Mouse (Mus musculus): Measurements from ENCODE around the gene Gm614. TPM values are rescaled to one million over a fixed set of nuclear protein-coding genes. Genes with fewer than 3 reads are reported as not detected.

The Gm614 gene
- polyA plus RNA-seq, 2 experiments, result 0.15 TPM; not detected in 1

DNA sequence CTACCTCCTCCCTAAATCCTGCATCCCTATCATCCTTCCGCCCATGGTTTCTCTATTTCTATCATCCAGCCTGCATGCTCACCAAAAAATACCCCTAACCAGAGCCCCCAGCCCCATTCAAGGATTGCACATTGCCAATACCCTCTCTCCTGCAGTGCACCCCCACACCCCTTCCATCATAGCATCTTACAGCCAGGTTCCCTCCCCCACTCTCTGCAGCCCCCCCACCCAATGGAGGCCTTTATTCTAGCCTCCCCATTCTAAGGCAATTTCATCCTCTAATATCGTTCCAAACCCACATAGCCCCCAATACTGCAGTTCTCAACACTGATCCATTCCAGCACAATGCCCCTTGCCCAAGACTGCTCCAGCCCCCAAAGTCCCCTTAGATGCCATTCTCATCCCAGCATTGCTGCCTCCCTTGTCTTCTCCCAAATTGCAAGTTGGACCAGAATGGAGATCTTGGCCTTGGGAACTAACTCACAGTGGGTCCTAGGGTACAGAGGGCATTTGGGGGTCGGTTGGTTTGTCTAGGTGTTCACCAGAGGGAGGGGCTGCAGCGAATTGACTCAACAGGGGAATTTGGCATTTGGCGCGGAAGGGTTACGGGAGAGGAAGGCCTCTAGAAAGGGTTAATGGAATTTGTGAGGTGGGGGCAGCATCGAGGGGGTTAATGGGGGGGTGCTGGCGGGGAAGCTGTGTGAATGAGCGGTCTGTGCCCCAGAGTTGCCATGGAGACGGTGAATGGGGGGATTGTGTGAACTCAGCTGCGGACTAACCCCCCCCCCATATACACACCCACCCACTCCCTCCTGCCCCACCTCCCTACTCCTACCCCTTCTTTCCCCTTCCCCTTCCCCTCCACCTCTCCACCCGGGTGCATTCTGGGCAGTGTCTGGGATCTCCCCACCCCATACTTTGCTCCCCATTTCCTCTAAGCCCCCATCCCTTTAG, 36.0 kb upstream of the Gm614 start:
- TF ChIP-seq POLR2A (IDR thresholded peaks at IDR 0.05; ENCODE audit: borderline replicate concordance, extremely low read depth, insufficient read depth, insufficient read length), result no peak
- peaks cover 6% of the 10 kb centered on the region; the same call in 1 of the 2 replicates for H3K4me1 ChIP-seq (ENCODE audit: control insufficient read depth, insufficient read depth, low read length)
- peak overlapping the region; percentile 46 for H3K9ac ChIP-seq (ENCODE audit: low read depth, low read length, severe bottlenecking)
- no peaks in the 10 kb centered on the region for H3K9me3 ChIP-seq (ENCODE audit: control insufficient read depth, low read length)
- no peaks in the 10 kb centered on the region for H3K27me3 ChIP-seq (ENCODE audit: control insufficient read depth, insufficient read depth, low read length)
- H3K27ac ChIP-seq (replicated peaks; ENCODE audit: low read depth, low read length), result peak overlapping the region; percentile 67; the same call in 1 of the 2 replicates
- H3K4me2 ChIP-seq (replicated peaks; ENCODE audit: low read depth, low read length, severe bottlenecking), result peak overlapping the region; percentile 50
- WGBS, result 27% methylated on average over 10 of the region's 13 CpGs
- ATAC-seq (ENCODE audit: low FRiP score, low read depth) (peak; percentile 76), DNase-seq (ENCODE audit: low spot score) (peak; percentile 12)
- peak overlapping the region; percentile 42 for H3K4me3 ChIP-seq (replicated peaks; ENCODE audit: low read length)
- peaks cover 19% of the 10 kb centered on the region for H3K36me3 ChIP-seq (ENCODE audit: control insufficient read depth, insufficient read depth, low read length)

DNA sequence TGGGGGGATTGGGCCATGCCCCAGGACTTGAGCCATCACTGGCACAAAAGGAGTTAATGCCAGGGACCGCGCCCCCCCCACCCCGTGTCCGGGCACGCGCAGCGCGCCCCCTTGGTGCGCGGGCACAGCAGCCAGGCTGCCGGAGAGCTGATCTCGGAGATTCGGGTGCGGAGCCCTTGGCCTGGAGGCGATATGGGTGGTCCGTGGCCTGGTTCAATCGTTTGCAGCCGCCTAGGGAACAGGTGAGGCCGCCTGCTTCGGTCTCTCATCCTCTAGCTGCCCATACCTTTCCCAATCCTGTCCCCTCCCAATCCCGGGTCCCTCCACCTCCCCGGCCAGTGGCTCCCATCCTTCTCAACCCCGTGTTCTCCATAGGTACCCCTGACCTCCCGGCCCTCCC, 35.3 kb upstream of the Gm614 start, which contains the start of gene Nlgn3:
Gene Nlgn3, plus strand, starts transcription at position 114 of the 400 bp plus-strand sequence.
- Histone ChIP-seq H3K27ac (replicated peaks; ENCODE audit: low read depth, low read length) (peak within 1 kb of the TSS; percentile 67; the same call in 1 of the 2 replicates), H3K9me3 (ENCODE audit: control insufficient read depth, low read length) (no peaks in the 10 kb centered on the region), H3K4me2 (replicated peaks; ENCODE audit: low read depth, low read length, severe bottlenecking) (peak within 1 kb of the TSS; percentile 50), H3K9ac (ENCODE audit: low read depth, low read length, severe bottlenecking) (peak within 1 kb of the TSS; percentile 46), H3K36me3 (ENCODE audit: control insufficient read depth, insufficient read depth, low read length) (peaks cover 18% of the 10 kb centered on the region), H3K4me1 (ENCODE audit: control insufficient read depth, insufficient read depth, low read length) (peaks cover 6% of the 10 kb centered on the region; the same call in 1 of the 2 replicates), H3K4me3 (replicated peaks; ENCODE audit: low read length) (peak within 1 kb of the TSS; percentile 42), H3K27me3 (ENCODE audit: control insufficient read depth, insufficient read depth, low read length) (no peaks in the 10 kb centered on the region)
- TF ChIP-seq POLR2A (IDR thresholded peaks at IDR 0.05; ENCODE audit: borderline replicate concordance, extremely low read depth, insufficient read depth, insufficient read length), result no peak
- DNase-seq (ENCODE audit: low spot score) (no peak), ATAC-seq (ENCODE audit: low FRiP score, low read depth) (no peak)
- whole genome bisulfite sequencing, result 14% methylated on average over 16 of the region's 24 CpGs

DNA sequence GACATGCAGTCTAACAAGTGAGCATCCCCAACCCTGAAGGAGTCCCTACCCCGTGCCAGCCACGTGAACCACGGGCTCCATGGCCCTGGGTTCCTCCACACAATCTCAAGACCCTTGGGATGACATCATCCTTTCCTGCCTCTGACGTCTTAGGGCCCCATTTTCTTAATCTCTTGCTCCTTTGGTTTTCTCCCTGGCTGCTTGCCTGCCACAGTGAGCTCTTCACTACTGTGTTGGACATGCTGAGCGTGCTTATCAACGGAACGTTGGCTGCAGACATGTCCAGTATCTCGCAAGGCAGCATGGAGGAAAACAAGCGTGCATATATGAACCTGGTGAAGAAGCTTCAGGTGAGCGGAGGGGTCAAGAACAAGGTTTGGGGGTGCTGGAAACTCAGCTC, 26.3 kb upstream of the Gm614 start:
- WGBS, result 83% methylated on average over 10 of the region's 10 CpGs
- Histone ChIP-seq H3K4me2 (replicated peaks; ENCODE audit: low read depth, low read length, severe bottlenecking) (no peak overlapping the region), H3K4me3 (replicated peaks; ENCODE audit: low read length) (no peak overlapping the region), H3K27ac (replicated peaks; ENCODE audit: low read depth, low read length) (no peak overlapping the region), H3K9ac (ENCODE audit: low read depth, low read length, severe bottlenecking) (no peak overlapping the region), H3K27me3 (ENCODE audit: control insufficient read depth, insufficient read depth, low read length) (no peaks in the 10 kb centered on the region; the same call in 1 of the 2 replicates), H3K4me1 (ENCODE audit: control insufficient read depth, insufficient read depth, low read length) (no peaks in the 10 kb centered on the region), H3K9me3 (ENCODE audit: control insufficient read depth, low read length) (no peaks in the 10 kb centered on the region), H3K36me3 (ENCODE audit: control insufficient read depth, insufficient read depth, low read length) (peaks cover 81% of the 10 kb centered on the region)
- ATAC-seq (ENCODE audit: low FRiP score, low read depth) (no peak), DNase-seq (ENCODE audit: low spot score) (no peak)
- TF ChIP-seq POLR2A (IDR thresholded peaks at IDR 0.05; ENCODE audit: borderline replicate concordance, extremely low read depth, insufficient read depth, insufficient read length), result no peak

DNA sequence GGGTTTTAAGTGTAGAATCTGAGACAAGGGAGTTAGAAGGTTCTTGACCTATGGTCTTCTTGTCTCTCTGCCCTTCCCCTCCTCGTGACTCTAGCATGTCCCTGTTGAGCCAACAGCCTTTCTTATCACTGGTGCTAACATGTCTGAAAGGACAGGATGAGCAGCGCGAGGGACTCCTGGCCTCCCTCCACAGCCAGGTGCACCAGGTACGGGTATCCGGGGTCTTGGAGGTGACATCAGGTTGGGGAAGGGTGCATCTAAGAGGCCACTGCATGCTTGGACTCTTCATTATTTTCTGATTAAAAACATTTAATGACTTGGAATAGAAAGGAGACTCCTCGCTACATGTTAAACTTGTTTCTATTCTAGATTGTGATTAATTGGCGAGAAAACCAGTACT, 25.2 kb upstream of the Gm614 start:
- WGBS, result 85% methylated on average over 7 of the region's 7 CpGs

DNA sequence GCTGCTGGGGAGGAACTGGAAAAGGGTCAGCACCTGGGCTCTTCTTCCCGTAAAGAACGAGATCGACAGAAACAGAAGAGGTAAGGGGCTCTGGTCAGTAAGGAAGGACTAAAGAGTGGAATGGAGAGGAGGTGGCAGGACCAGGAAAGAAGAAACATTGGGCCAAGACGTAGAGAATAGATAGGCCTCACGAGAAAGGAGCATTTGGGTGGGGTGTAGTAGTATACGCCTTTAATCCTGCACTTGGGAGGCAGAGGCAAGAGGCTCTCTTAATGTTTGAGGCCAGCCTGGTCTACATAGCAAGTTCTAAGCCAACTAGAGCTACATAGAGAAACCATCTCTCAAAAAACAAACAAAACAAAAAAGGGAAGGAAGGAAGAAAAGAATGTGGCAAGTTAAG, 24.6 kb upstream of the Gm614 start:
- no peak for DNase-seq (ENCODE audit: low spot score)
- peaks cover 78% of the 10 kb centered on the region for H3K36me3 ChIP-seq (ENCODE audit: control insufficient read depth, insufficient read depth, low read length)
- H3K27ac ChIP-seq (replicated peaks; ENCODE audit: low read depth, low read length), result no peak overlapping the region
- H3K4me3 ChIP-seq (replicated peaks; ENCODE audit: low read length), result no peak overlapping the region
- H3K9me3 ChIP-seq (ENCODE audit: control insufficient read depth, low read length), result no peaks in the 10 kb centered on the region
- WGBS, result 92% methylated on average over 6 of the region's 6 CpGs
- H3K9ac ChIP-seq (ENCODE audit: low read depth, low read length, severe bottlenecking), result no peak overlapping the region
- H3K4me1 ChIP-seq (ENCODE audit: control insufficient read depth, insufficient read depth, low read length), result no peaks in the 10 kb centered on the region
- no peak for ATAC-seq (ENCODE audit: low FRiP score, low read depth)
- H3K4me2 ChIP-seq (replicated peaks; ENCODE audit: low read depth, low read length, severe bottlenecking), result no peak overlapping the region
- no peaks in the 10 kb centered on the region; the same call in 1 of the 2 replicates for H3K27me3 ChIP-seq (ENCODE audit: control insufficient read depth, insufficient read depth, low read length)
- no peak for TF ChIP-seq POLR2A (IDR thresholded peaks at IDR 0.05; ENCODE audit: borderline replicate concordance, extremely low read depth, insufficient read depth, insufficient read length)

More for the DNA sequence above, 25.2 kb upstream of the Gm614 start:
- ATAC-seq (ENCODE audit: low FRiP score, low read depth) (no peak), DNase-seq (ENCODE audit: low spot score) (no peak)
- H3K9me3 ChIP-seq (ENCODE audit: control insufficient read depth, low read length), result no peaks in the 10 kb centered on the region
- H3K27ac ChIP-seq (replicated peaks; ENCODE audit: low read depth, low read length), result no peak overlapping the region
- H3K4me2 ChIP-seq (replicated peaks; ENCODE audit: low read depth, low read length, severe bottlenecking), result no peak overlapping the region
- no peak overlapping the region for H3K9ac ChIP-seq (ENCODE audit: low read depth, low read length, severe bottlenecking)
- H3K4me1 ChIP-seq (ENCODE audit: control insufficient read depth, insufficient read depth, low read length), result no peaks in the 10 kb centered on the region
- H3K36me3 ChIP-seq (ENCODE audit: control insufficient read depth, insufficient read depth, low read length), result peaks cover 78% of the 10 kb centered on the region
- no peak for TF ChIP-seq POLR2A (IDR thresholded peaks at IDR 0.05; ENCODE audit: borderline replicate concordance, extremely low read depth, insufficient read depth, insufficient read length)
- H3K27me3 ChIP-seq (ENCODE audit: control insufficient read depth, insufficient read depth, low read length), result no peaks in the 10 kb centered on the region; the same call in 1 of the 2 replicates
- no peak overlapping the region for H3K4me3 ChIP-seq (replicated peaks; ENCODE audit: low read length)

Measured in limb, embryonic 14.5 days (tissue).